Mouse (Mus musculus): ENCODE measurements around the gene Sik2. TPM values are rescaled to one million over a fixed set of nuclear protein-coding genes. Genes with fewer than 3 reads are reported as not detected.

The Sik2 gene
- polyA plus RNA-seq, 1 experiment from 2014 or later: 18.3 TPM

DNA sequence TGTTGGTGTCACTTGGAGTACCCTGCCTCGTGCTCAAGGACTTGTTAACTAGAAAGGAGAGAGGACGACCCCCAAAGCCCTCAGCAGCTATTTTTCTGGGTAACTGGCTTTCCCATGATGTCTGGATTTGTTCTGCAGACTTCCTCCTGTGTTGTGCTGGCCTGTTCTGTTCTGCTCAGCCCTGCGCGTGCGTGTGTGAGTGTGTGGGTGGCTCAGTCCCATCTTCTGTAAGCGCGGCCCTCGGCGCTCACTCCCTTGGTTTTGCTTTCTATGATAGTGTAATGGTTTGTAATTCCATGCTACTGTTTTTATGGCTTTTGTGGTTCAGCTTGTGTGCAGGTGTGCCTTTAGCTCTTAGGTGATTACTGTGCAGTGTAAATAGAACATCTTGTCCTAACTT is 135.7 kb downstream of the Sik2 start:
- no peak overlapping the region for H3K4me3 ChIP-seq
- H3K27me3 ChIP-seq (replicated peaks; ENCODE audit: low read depth, poor library complexity, severe bottlenecking): no peaks in the 10 kb centered on the region
- DNase-seq (ENCODE audit: low spot score): no peak
- H3K27ac ChIP-seq (replicated peaks): no peak overlapping the region
- no peaks in the 10 kb centered on the region for H3K4me1 ChIP-seq
- peaks cover 94% of the 10 kb centered on the region for H3K36me3 ChIP-seq (replicated peaks)
- H3K9me3 ChIP-seq: no peaks in the 10 kb centered on the region
- WGBS: 94% methylated on average over 9 of the region's 9 CpGs

- H3K4me3 ChIP-seq: no peak overlapping the region
- no peak overlapping the region for H3K27ac ChIP-seq (replicated peaks)
- H3K27me3 ChIP-seq (replicated peaks; ENCODE audit: low read depth, poor library complexity, severe bottlenecking): no peaks in the 10 kb centered on the region
- no peaks in the 10 kb centered on the region for H3K4me1 ChIP-seq
- no peak for DNase-seq (ENCODE audit: low spot score)
- peaks cover 94% of the 10 kb centered on the region for H3K36me3 ChIP-seq (replicated peaks)
- H3K9me3 ChIP-seq: no peaks in the 10 kb centered on the region
- WGBS: 89% methylated on average over 2 of the region's 2 CpGs
These were observed 140.7 kb downstream of the Sik2 start for GRCm38 (mm10) chr9:50868182-50868581.

GRCm38 (mm10) chr9:50867015-50867414 is 141.9 kb downstream of the Sik2 start:
- Histone ChIP-seq H3K4me3 (no peak overlapping the region), H3K4me1 (no peaks in the 10 kb centered on the region), H3K36me3 (replicated peaks) (peaks cover 94% of the 10 kb centered on the region), H3K27ac (replicated peaks) (no peak overlapping the region), H3K27me3 (replicated peaks; ENCODE audit: low read depth, poor library complexity, severe bottlenecking) (no peaks in the 10 kb centered on the region), H3K9me3 (no peaks in the 10 kb centered on the region)
- 96% methylated on average over 6 of the region's 6 CpGs for WGBS
- DNase-seq (ENCODE audit: low spot score): no peak

DNA sequence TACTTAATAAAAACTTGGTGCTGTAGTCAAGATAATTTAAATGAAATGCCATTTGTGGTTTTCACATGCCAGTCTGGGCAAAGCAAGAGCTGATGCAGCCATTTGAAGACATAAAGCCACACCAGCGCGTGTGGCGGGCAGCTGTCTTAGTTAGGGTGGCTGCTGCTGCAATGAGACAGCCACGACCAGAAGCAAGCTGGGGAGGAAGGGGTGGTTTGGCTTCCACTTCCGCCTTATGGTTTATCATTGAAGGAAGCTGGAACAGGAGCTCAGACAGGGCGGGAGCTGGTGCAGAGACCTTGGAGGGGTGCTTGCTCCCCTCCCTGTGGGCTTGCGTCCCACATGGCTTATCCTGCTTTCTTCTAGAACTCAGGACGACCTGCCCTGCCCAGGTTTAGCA is 143.1 kb downstream of the Sik2 start:
- Histone ChIP-seq H3K27ac (replicated peaks) (no peak overlapping the region), H3K4me3 (no peak overlapping the region), H3K4me1 (no peaks in the 10 kb centered on the region), H3K36me3 (replicated peaks) (peaks cover 100% of the 10 kb centered on the region), H3K27me3 (replicated peaks; ENCODE audit: low read depth, poor library complexity, severe bottlenecking) (no peaks in the 10 kb centered on the region), H3K9me3 (no peaks in the 10 kb centered on the region)
- 88% methylated on average over 8 of the region's 8 CpGs for WGBS
- DNase-seq (ENCODE audit: low spot score): no peak

GRCm38 (mm10) chr9:50864877-50865276 is 144.0 kb downstream of the Sik2 start:
- no peaks in the 10 kb centered on the region for H3K9me3 ChIP-seq
- WGBS: 93% methylated on average over 5 of the region's 5 CpGs
- H3K4me1 ChIP-seq: no peaks in the 10 kb centered on the region
- H3K36me3 ChIP-seq (replicated peaks): peaks cover 100% of the 10 kb centered on the region
- no peak for DNase-seq (ENCODE audit: low spot score)
- H3K27me3 ChIP-seq (replicated peaks; ENCODE audit: low read depth, poor library complexity, severe bottlenecking): no peaks in the 10 kb centered on the region
- no peak overlapping the region for H3K27ac ChIP-seq (replicated peaks)
- H3K4me3 ChIP-seq: no peak overlapping the region

DNA sequence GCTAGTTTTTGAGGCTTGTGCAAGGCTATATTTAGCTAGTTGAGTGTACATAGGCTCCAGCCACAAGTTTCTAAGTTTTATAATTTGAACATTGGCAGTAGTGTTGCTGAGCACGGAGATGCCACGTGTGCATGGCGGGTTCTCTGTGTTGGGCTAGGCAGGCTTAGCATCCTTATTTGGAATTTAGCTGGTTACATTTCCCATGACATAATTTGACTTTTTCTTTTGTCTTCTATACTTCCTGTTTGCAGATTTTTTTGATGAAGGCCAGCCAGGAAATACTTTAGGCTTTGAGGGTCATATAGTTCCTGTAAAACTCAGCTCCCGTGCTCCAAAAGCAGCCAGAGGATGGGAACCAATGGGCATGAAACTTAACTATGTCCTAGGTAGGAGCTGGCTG is 145.0 kb downstream of the Sik2 start:
- Histone ChIP-seq H3K4me3 (no peak overlapping the region), H3K27me3 (replicated peaks; ENCODE audit: low read depth, poor library complexity, severe bottlenecking) (no peaks in the 10 kb centered on the region), H3K9me3 (no peaks in the 10 kb centered on the region), H3K36me3 (replicated peaks) (peaks cover 100% of the 10 kb centered on the region), H3K4me1 (no peaks in the 10 kb centered on the region), H3K27ac (replicated peaks) (no peak overlapping the region)
- DNase-seq (ENCODE audit: low spot score): no peak
- WGBS: 91% methylated on average over 4 of the region's 4 CpGs

DNA sequence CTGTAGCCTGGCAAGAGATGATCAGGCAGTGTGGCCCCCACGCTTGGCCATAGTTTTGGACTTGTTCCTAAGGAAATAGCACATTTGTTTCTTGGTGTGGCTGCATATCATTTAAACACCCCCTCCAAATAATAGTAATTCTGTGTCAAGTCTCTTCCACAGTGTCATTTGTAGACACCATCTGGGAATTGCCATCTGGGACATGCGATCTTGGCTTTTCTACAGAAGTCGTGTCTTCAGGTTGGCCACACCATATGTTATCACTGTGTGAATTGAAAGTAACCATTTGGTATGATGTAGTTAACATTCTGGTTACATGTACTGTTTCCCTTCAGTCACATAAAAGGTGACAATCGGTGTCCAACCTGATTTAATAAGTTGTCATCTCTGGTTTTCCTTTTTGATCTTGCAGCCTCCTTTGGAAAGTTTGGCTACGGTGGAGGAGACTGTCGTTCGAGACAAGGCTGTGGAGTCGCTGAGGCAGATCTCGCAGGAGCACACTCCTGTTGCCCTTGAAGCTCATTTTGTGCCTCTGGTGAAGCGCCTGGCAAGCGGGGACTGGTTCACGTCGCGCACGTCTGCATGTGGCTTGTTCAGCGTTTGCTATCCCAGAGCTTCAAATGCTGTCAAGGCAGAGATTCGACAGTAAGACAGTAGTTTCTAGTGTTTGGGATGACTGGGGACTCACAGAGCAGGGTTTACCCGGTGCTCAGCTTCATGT is 147.6 kb downstream of the Sik2 start:
- no peaks in the 10 kb centered on the region for H3K27me3 ChIP-seq (replicated peaks; ENCODE audit: low read depth, poor library complexity, severe bottlenecking)
- H3K4me1 ChIP-seq: peaks cover 11% of the 10 kb centered on the region
- H3K9me3 ChIP-seq: no peaks in the 10 kb centered on the region
- no peak overlapping the region for H3K27ac ChIP-seq (replicated peaks)
- peaks cover 77% of the 10 kb centered on the region for H3K36me3 ChIP-seq (replicated peaks)
- DNase-seq (ENCODE audit: low spot score): no peak
- no peak overlapping the region for H3K4me3 ChIP-seq
- 93% methylated on average over 18 of the region's 18 CpGs for WGBS

DNA sequence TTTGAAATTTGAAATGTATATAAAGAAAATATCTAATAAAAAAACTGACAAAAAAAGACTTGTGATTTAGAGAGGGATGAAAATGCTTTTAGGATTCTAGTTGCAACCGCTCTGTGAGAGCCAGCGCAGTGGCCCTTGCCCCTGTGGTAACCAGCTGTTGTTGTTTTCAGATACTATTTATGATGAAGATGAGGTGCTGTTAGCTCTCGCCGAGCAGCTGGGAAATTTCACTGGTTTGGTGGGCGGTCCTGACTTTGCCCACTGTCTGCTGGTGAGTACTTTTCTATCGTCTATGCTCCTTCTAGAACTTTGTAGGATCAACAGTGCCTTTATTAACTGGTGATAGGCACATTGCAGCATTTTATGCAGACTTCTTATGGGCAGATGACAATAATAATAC is 150.2 kb downstream of the Sik2 start:
- Histone ChIP-seq H3K36me3 (replicated peaks) (peaks cover 51% of the 10 kb centered on the region), H3K27me3 (replicated peaks; ENCODE audit: low read depth, poor library complexity, severe bottlenecking) (no peaks in the 10 kb centered on the region), H3K4me3 (no peak overlapping the region), H3K4me1 (peaks cover 26% of the 10 kb centered on the region), H3K27ac (replicated peaks) (no peak overlapping the region), H3K9me3 (no peaks in the 10 kb centered on the region)
- DNase-seq (ENCODE audit: low spot score): no peak
- 95% methylated on average over 6 of the region's 6 CpGs for WGBS

DNA sequence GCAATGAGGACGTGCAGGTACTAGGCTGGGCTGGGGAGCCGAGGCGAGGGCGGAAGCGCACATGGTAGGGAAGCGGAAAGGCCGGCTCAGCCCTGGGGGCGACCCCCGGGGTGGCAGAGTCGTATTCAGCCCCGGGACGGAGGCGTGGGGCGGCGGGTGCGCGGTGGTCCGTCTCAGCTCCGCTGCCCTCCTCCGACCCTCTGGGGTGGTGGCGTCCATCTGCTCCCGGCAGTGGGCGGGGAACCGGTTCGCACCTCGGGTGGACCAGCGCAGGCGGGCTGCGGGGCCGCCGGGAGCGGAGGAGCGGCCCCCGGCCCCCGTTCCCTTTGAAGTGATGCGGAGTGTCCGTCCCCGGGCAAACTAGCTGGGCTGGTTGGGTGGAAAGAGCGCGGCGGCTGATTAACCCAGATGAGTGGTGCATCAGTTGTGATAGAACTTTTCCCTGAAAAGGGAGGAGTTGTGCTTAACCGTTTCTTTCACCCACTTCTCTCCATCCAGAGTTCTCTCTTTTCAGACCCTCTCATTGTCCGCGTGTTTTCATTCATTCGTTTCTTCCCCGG is 151.7 kb downstream of the Sik2 start:
- Histone ChIP-seq H3K27me3 (replicated peaks; ENCODE audit: low read depth, poor library complexity, severe bottlenecking) (no peaks in the 10 kb centered on the region), H3K4me1 (peaks cover 34% of the 10 kb centered on the region), H3K4me3 (peak overlapping the region; percentile 98), H3K9me3 (no peaks in the 10 kb centered on the region), H3K36me3 (replicated peaks) (peaks cover 36% of the 10 kb centered on the region), H3K27ac (replicated peaks) (peak overlapping the region; percentile 94)
- under 1% methylated on average over 46 of the region's 46 CpGs for WGBS
- no peak for DNase-seq (ENCODE audit: low spot score)

GRCm38 (mm10) chr9:50856341-50857081 is 152.4 kb downstream of the Sik2 start:
- no peaks in the 10 kb centered on the region for H3K9me3 ChIP-seq
- no peaks in the 10 kb centered on the region for H3K27me3 ChIP-seq (replicated peaks; ENCODE audit: low read depth, poor library complexity, severe bottlenecking)
- peaks cover 30% of the 10 kb centered on the region for H3K36me3 ChIP-seq (replicated peaks)
- peak overlapping the region; percentile 98 for H3K4me3 ChIP-seq
- peak overlapping the region; percentile 94 for H3K27ac ChIP-seq (replicated peaks)
- peaks cover 34% of the 10 kb centered on the region for H3K4me1 ChIP-seq
- WGBS: 1% methylated on average over 45 of the region's 45 CpGs
- DNase-seq (ENCODE audit: low spot score): peak; percentile 97

- Histone ChIP-seq H3K4me1 (peaks cover 34% of the 10 kb centered on the region), H3K4me3 (peak overlapping the region; percentile 98), H3K27me3 (replicated peaks; ENCODE audit: low read depth, poor library complexity, severe bottlenecking) (no peaks in the 10 kb centered on the region), H3K9me3 (no peaks in the 10 kb centered on the region), H3K27ac (replicated peaks) (peak overlapping the region; percentile 94), H3K36me3 (replicated peaks) (peaks cover 22% of the 10 kb centered on the region)
- WGBS: 67% methylated on average over 5 of the region's 5 CpGs
- no peak for DNase-seq (ENCODE audit: low spot score)
These were observed 153.1 kb downstream of the Sik2 start for GRCm38 (mm10) chr9:50855780-50856179.

DNA sequence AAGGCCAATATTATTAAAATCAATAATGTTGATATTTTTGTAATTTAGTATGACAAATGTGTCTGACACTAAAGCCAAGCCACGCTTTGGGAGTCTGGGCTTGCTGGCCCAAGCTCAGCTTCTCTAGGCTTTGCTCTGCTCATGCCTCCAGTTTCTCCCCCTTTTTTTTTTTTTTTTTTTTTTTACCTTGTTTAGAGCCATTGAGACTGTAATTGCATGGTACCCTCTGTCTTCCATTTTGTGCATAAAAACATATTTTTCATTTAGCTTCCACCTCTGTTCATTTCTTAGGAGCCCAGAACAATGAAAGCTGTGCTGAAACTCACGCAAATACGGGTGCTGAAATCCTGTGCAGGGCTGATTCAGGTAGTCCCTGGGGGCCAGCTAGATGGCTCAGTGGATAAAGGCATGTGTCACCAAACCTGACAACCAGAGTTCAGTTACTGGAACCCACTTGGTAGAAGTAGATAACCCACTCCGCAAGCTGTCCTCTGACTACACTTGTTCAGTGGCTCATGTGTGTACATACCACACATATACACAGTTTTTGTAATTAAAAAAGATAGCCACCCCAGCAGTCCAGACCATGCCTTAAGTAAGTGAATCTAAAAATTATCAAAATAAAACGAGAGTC is 153.6 kb downstream of the Sik2 start:
- no peak for DNase-seq (ENCODE audit: low spot score)
- 89% methylated on average over 5 of the region's 5 CpGs for WGBS
- Histone ChIP-seq H3K4me3 (no peak overlapping the region), H3K27me3 (replicated peaks; ENCODE audit: low read depth, poor library complexity, severe bottlenecking) (no peaks in the 10 kb centered on the region), H3K36me3 (replicated peaks) (peaks cover 17% of the 10 kb centered on the region), H3K4me1 (peaks cover 39% of the 10 kb centered on the region), H3K9me3 (no peaks in the 10 kb centered on the region), H3K27ac (replicated peaks) (no peak overlapping the region)
